Mouse (Mus musculus) erythroblast, embryonic 14.5 days (primary cell): Measurements from ENCODE around the gene Podxl2. TPM values are rescaled to one million over a fixed set of nuclear protein-coding genes. Genes with fewer than 3 reads are reported as not detected.

Experiments
- H3K27me3 ChIP-seq: 2 replicates; pipeline ENCODE4 v1.6.1; 2012; ENCODE audit warnings: inconsistent platforms; ENCODE audit not compliant: control insufficient read depth
- H3K36me3 ChIP-seq: 2 replicates; pipeline ENCODE4 v1.6.1; 2012; ENCODE audit warnings: mild to moderate bottlenecking, inconsistent platforms; ENCODE audit not compliant: control insufficient read depth
- H3K4me1 ChIP-seq: 2 replicates; pipeline ENCODE4 v1.6.1; 2012; ENCODE audit warnings: inconsistent platforms; ENCODE audit not compliant: control insufficient read depth
- H3K4me3 ChIP-seq: replicated peaks from 2 replicates; pipeline ENCODE3; 2012; ENCODE audit warnings: moderate library complexity, mild to moderate bottlenecking, inconsistent platforms
- H3K9me3 ChIP-seq: 2 replicates; pipeline ENCODE4 v1.6.1; 2012; ENCODE audit warnings: low read length, inconsistent platforms, mixed read lengths; ENCODE audit not compliant: control insufficient read depth
- GATA1 ChIP-seq: IDR thresholded peaks from 2 replicates; pipeline ENCODE4 v1.6.1; 2012; ENCODE audit warnings: low read length, inconsistent platforms, mixed read lengths
- TAL1 ChIP-seq: IDR thresholded peaks from 3 replicates; pipeline ENCODE4 v1.6.1; 2012; ENCODE audit warnings: low read length, inconsistent platforms, mixed read lengths
- polyA plus RNA-seq: library from polyadenylated mRNA; stranded (reverse); fragments of >175 nt; gene quantifications from 2 replicates; pipeline ENCODE4 v1.2.3, GENCODE M21; 2012

The Podxl2 gene
- polyA plus RNA-seq, 1 experiment, result 0.18 TPM

GRCm38 (mm10) chr6:88827395-88828205 lies 47.2 kb downstream of the Podxl2 start:
- Histone ChIP-seq H3K27me3 (no peaks in the 10 kb centered on the region), H3K4me1 (peaks cover 31% of the 10 kb centered on the region), H3K4me3 (no peak overlapping the region), H3K36me3 (peaks cover 72% of the 10 kb centered on the region), H3K9me3 (no peaks in the 10 kb centered on the region)
- TF ChIP-seq TAL1, result no peak
- no peak for TF ChIP-seq GATA1

GRCm38 (mm10) chr6:88826965-88827364 lies 47.9 kb downstream of the Podxl2 start:
- H3K4me3 ChIP-seq, result no peak overlapping the region
- H3K4me1 ChIP-seq, result peaks cover 27% of the 10 kb centered on the region
- no peak for TF ChIP-seq GATA1
- TF ChIP-seq TAL1, result no peak
- no peaks in the 10 kb centered on the region for H3K9me3 ChIP-seq
- H3K36me3 ChIP-seq, result peaks cover 74% of the 10 kb centered on the region
- no peaks in the 10 kb centered on the region for H3K27me3 ChIP-seq

- no peaks in the 10 kb centered on the region for H3K27me3 ChIP-seq
- peaks cover 78% of the 10 kb centered on the region for H3K36me3 ChIP-seq
- no peak overlapping the region for H3K4me3 ChIP-seq
- peaks cover 23% of the 10 kb centered on the region for H3K4me1 ChIP-seq
- TF ChIP-seq GATA1 (no peak), TAL1 (no peak)
- H3K9me3 ChIP-seq, result no peaks in the 10 kb centered on the region
These were observed 48.3 kb downstream of the Podxl2 start for GRCm38 (mm10) chr6:88826545-88826944.

GRCm38 (mm10) chr6:88826088-88826487 lies 48.8 kb downstream of the Podxl2 start:
- H3K9me3 ChIP-seq, result no peaks in the 10 kb centered on the region
- no peaks in the 10 kb centered on the region for H3K27me3 ChIP-seq
- H3K4me3 ChIP-seq, result no peak overlapping the region
- H3K4me1 ChIP-seq, result peaks cover 18% of the 10 kb centered on the region
- H3K36me3 ChIP-seq, result peaks cover 83% of the 10 kb centered on the region
- TF ChIP-seq GATA1, result no peak
- TF ChIP-seq TAL1, result no peak

- Histone ChIP-seq H3K4me1 (peaks cover 12% of the 10 kb centered on the region), H3K27me3 (no peaks in the 10 kb centered on the region), H3K9me3 (no peaks in the 10 kb centered on the region), H3K36me3 (peaks cover 100% of the 10 kb centered on the region), H3K4me3 (no peak overlapping the region)
- TF ChIP-seq TAL1, result no peak
- no peak for TF ChIP-seq GATA1
These were observed 50.7 kb downstream of the Podxl2 start for GRCm38 (mm10) chr6:88824183-88824582.

GRCm38 (mm10) chr6:88821901-88822300 lies 52.9 kb downstream of the Podxl2 start:
- no peak overlapping the region for H3K4me3 ChIP-seq
- no peaks in the 10 kb centered on the region for H3K9me3 ChIP-seq
- H3K36me3 ChIP-seq, result peaks cover 100% of the 10 kb centered on the region
- no peaks in the 10 kb centered on the region for H3K27me3 ChIP-seq
- H3K4me1 ChIP-seq, result peaks cover 1% of the 10 kb centered on the region
- no peak for TF ChIP-seq TAL1
- TF ChIP-seq GATA1, result no peak

- H3K27me3 ChIP-seq, result no peaks in the 10 kb centered on the region
- H3K36me3 ChIP-seq, result peaks cover 99% of the 10 kb centered on the region
These were observed 53.5 kb downstream of the Podxl2 start for GRCm38 (mm10) chr6:88821294-88821693.

GRCm38 (mm10) chr6:88820853-88821252 lies 54.0 kb downstream of the Podxl2 start:
- H3K4me1 ChIP-seq, result peaks cover 3% of the 10 kb centered on the region

More at GRCm38 (mm10) chr6:88821294-88821693, 53.5 kb downstream of the Podxl2 start:
- peaks cover 3% of the 10 kb centered on the region for H3K4me1 ChIP-seq
- H3K4me3 ChIP-seq, result no peak overlapping the region
- no peaks in the 10 kb centered on the region for H3K9me3 ChIP-seq
- TF ChIP-seq TAL1 (no peak), GATA1 (no peak)

GRCm38 (mm10) chr6:88816913-88817312 lies 57.9 kb downstream of the Podxl2 start:
- Histone ChIP-seq H3K4me1 (peaks cover 15% of the 10 kb centered on the region), H3K9me3 (no peaks in the 10 kb centered on the region), H3K36me3 (peaks cover 99% of the 10 kb centered on the region), H3K4me3 (no peak overlapping the region), H3K27me3 (no peaks in the 10 kb centered on the region)
- TF ChIP-seq GATA1 (no peak), TAL1 (no peak)

More at GRCm38 (mm10) chr6:88820853-88821252, 54.0 kb downstream of the Podxl2 start:
- TF ChIP-seq GATA1 (no peak), TAL1 (no peak)
- peaks cover 99% of the 10 kb centered on the region for H3K36me3 ChIP-seq
- H3K9me3 ChIP-seq, result no peaks in the 10 kb centered on the region
- no peak overlapping the region for H3K4me3 ChIP-seq
- no peaks in the 10 kb centered on the region for H3K27me3 ChIP-seq

GRCm38 (mm10) chr6:88815489-88815888 lies 59.4 kb downstream of the Podxl2 start:
- Histone ChIP-seq H3K36me3 (peaks cover 99% of the 10 kb centered on the region), H3K27me3 (no peaks in the 10 kb centered on the region), H3K4me3 (no peak overlapping the region), H3K4me1 (peaks cover 18% of the 10 kb centered on the region), H3K9me3 (no peaks in the 10 kb centered on the region)
- TF ChIP-seq TAL1, result no peak
- no peak for TF ChIP-seq GATA1
